Mouse (Mus musculus) heart, embryonic 12.5 days (tissue): Measurements from ENCODE around the gene Gm2431. TPM values are rescaled to one million over a fixed set of nuclear protein-coding genes. Genes with fewer than 3 reads are reported as not detected.
A peak's percentile ranks its signal among the peaks of the same experiment; 100 is the strongest.
"Not testable (repeated sequence)": the region's sequence is repeated elsewhere in the genome, so short reads cannot be mapped to it uniquely, and the experiment has no call there.

Experiments used
- ATAC-seq: fragments of 200-750 bp; cut with Nextera tagmentation; 2 replicates; pipeline ENCODE4 v1.8.0; 2017; ENCODE audit warnings: moderate TSS enrichment, moderate library complexity; ENCODE audit not compliant: insufficient number of reproducible peaks, low FRiP score
- H3K27ac ChIP-seq: fragments of 300-500 bp; sonication (generic); 2 replicates; pipeline ENCODE4 v1.5.1; 2016; ENCODE audit warnings: mild to moderate bottlenecking, moderate library complexity; ENCODE audit not compliant: poor library complexity, severe bottlenecking
- H3K27me3 ChIP-seq: fragments of 300-500 bp; sonication (generic); replicated peaks from 2 replicates; pipeline ENCODE4 v1.6.1; 2016; ENCODE audit warnings: mild to moderate bottlenecking, moderate library complexity
- H3K36me3 ChIP-seq: fragments of 300-500 bp; sonication (generic); 2 replicates; pipeline ENCODE4 v1.6.1; 2016; ENCODE audit warnings: mild to moderate bottlenecking, moderate library complexity
- H3K4me1 ChIP-seq: fragments of 300-500 bp; sonication (generic); replicated peaks from 2 replicates; pipeline ENCODE4 v1.6.1; 2016; ENCODE audit warnings: mild to moderate bottlenecking
- H3K4me2 ChIP-seq: fragments of 300-500 bp; sonication (generic); 2 replicates; pipeline ENCODE4 v1.6.1; 2016; ENCODE audit warnings: mild to moderate bottlenecking, moderate library complexity
- H3K4me3 ChIP-seq: fragments of 300-500 bp; sonication (generic); 2 replicates; pipeline ENCODE4 v1.5.1; 2016; ENCODE audit warnings: mild to moderate bottlenecking
- H3K9ac ChIP-seq: fragments of 300-500 bp; sonication (generic); 2 replicates; pipeline ENCODE4 v1.6.1; 2016; ENCODE audit warnings: mild to moderate bottlenecking, moderate library complexity
- H3K9me3 ChIP-seq: fragments of 300-500 bp; sonication (generic); replicated peaks from 2 replicates; pipeline ENCODE4 v1.6.1; 2016; ENCODE audit warnings: mild to moderate bottlenecking, moderate library complexity
- WGBS: fragments of 180-500 bp; shearing (Covaris S2); methylation state at CpG from one replicate; pipeline ENCODE4 v1.1.7; 2016; 5-methylcytosine and 5-hydroxymethylcytosine counted together
- polyA plus RNA-seq: library from polyadenylated mRNA; unstranded; fragments of >200 nt; fragmentation: Nextera tagmentation; extraction: Ambion mirVana; gene quantifications from 2 replicates; pipeline ENCODE4 v1.2.1, GENCODE M21; 2016

The Gm2431 gene
- polyA plus RNA-seq = not detected in 2 replicates

DNA sequence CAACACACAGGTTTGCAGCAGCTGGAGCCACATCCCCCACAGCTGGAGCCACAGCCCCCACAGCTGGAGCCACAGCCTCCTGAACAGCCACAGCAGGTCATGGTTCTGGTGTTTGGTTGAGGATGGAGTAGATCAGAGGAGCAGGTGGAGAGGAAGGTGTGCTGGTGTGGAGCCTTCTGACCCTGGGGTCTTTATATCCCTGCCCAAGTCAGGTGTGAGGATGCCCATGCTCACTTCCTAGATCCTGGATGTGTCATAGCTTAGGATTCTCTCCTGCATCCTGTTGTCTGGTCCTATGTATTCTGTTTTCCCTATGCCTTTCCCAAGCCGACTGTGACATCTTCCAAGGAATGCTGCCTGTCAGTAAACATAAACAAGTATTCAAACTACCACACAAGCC, at the start of gene Gm2431:
Gene Gm2431 (minus strand): TSS at position 101 of the 400 bp plus-strand sequence.
- not testable (repeated sequence) for H3K4me1 ChIP-seq, ATAC-seq, H3K4me3 ChIP-seq, H3K27me3 ChIP-seq, H3K27ac ChIP-seq, H3K4me2 ChIP-seq, H3K36me3 ChIP-seq, H3K9me3 ChIP-seq, H3K9ac ChIP-seq
- whole genome bisulfite sequencing = 58% methylated on average over 1 of the region's 1 CpGs

DNA sequence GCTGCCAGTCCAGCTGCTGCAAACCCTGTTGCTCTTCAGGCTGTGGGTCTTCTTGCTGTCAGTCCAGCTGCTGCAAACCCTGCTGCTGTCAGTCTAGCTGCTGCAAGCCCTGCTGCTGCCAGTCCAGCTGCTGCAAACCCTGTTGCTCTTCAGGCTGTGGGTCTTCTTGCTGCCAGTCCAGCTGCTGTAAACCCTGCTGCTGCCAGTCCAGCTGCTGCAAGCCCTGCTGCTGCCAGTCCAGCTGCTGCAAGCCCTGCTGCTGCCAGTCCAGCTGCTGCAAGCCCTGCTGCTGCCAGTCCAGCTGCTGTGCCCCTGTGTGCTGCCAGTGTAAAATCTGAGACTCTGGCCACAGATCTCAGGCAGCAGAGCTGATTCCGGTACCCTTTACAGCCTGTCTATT, 45.8 kb upstream of the Gm2431 start:
- not testable (repeated sequence) for H3K9ac ChIP-seq, H3K36me3 ChIP-seq, H3K4me1 ChIP-seq, H3K4me3 ChIP-seq, ATAC-seq, H3K27me3 ChIP-seq, H3K9me3 ChIP-seq, H3K27ac ChIP-seq, H3K4me2 ChIP-seq
- 75% methylated on average over 1 of the region's 1 CpGs for WGBS

DNA sequence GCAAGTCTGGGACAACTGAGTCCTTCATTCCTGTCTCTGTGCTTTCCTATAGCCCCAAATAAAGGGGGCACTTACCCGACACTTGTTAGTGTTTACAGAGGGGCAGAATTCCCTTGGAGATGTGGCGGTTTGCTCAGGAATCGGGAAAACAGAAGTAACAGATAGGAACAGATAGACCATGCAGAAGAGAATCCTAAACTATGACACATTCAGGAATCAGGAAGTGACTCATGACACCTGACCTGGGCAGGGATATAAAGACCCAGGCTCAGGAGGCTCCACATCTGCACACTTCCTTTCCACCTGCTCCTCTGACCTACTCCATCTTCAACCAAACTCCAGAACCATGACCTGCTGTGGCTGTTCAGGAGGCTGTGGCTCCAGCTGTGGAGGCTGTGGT, 45.1 kb upstream of the Gm2431 start, which contains the start of gene Krtap5-4:
Gene Krtap5-4 (plus strand): TSS at position 301 of the 400 bp plus-strand sequence.
- no peak for ATAC-seq

GRCm38 (mm10) chr7:142297018-142297417, 38.9 kb upstream of the Gm2431 start, which contains the start of gene Krtap5-1:
Gene Krtap5-1, minus strand, starts transcription at chr7:142297118.
- not testable (repeated sequence) for H3K27ac ChIP-seq, H3K27me3 ChIP-seq, H3K36me3 ChIP-seq, H3K9ac ChIP-seq, H3K4me2 ChIP-seq, ATAC-seq, H3K9me3 ChIP-seq, H3K4me3 ChIP-seq
- H3K4me1 ChIP-seq = peaks cover 29% of the 10 kb centered on the region

More for the DNA sequence above, 45.1 kb upstream of the Gm2431 start, which contains the start of gene Krtap5-4:
- Histone ChIP-seq H3K4me2 (no peak within 1 kb of the TSS), H3K4me1 (peaks cover 6% of the 10 kb centered on the region), H3K27ac (no peak within 1 kb of the TSS), H3K9ac (no peak within 1 kb of the TSS), H3K27me3 (no peaks in the 10 kb centered on the region), H3K36me3 (no peaks in the 10 kb centered on the region), H3K9me3 (no peaks in the 10 kb centered on the region), H3K4me3 (no peak within 1 kb of the TSS)
- 39% methylated on average over 3 of the region's 3 CpGs for WGBS

DNA sequence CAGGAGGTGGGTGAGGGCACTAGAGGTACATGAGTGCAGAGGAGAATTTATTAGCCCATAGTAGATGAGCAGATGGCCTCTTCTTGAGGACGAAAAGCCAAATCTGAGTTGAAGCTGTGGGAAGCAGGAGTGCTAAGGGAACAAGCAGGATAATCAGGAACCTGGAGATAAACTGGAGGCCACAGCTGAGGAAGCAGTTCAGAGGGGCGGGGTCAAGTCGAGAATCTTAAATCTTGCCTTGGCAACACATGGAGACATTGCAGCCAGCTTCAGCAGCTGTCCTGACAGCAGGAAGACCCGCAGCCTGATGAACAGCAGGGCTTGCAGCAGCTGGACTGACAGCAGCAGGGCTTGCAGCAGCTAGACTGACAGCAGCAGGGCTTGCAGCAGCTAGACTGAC, 38.0 kb upstream of the Gm2431 start:
- not testable (repeated sequence) for H3K27ac ChIP-seq, ATAC-seq, H3K9me3 ChIP-seq, H3K4me2 ChIP-seq, H3K27me3 ChIP-seq, H3K36me3 ChIP-seq, H3K9ac ChIP-seq, H3K4me3 ChIP-seq
- peaks cover 29% of the 10 kb centered on the region for H3K4me1 ChIP-seq
- WGBS = 14% methylated on average over 4 of the region's 4 CpGs

- peak overlapping the region; percentile 10; the same call in 1 of the 2 replicates for H3K9ac ChIP-seq
- H3K9me3 ChIP-seq = no peaks in the 10 kb centered on the region
- H3K4me1 ChIP-seq = peaks cover 29% of the 10 kb centered on the region
- H3K36me3 ChIP-seq = no peaks in the 10 kb centered on the region
- no peak for ATAC-seq
- no peak overlapping the region for H3K27ac ChIP-seq
- H3K4me3 ChIP-seq = no peak overlapping the region
- H3K4me2 ChIP-seq = no peak overlapping the region
- no peaks in the 10 kb centered on the region for H3K27me3 ChIP-seq
Measured at GRCm38 (mm10) chr7:142295418-142295817, 37.3 kb upstream of the Gm2431 start.

- H3K9ac ChIP-seq = not testable (repeated sequence)
Measured at GRCm38 (mm10) chr7:142293851-142294250, 35.7 kb upstream of the Gm2431 start.

DNA sequence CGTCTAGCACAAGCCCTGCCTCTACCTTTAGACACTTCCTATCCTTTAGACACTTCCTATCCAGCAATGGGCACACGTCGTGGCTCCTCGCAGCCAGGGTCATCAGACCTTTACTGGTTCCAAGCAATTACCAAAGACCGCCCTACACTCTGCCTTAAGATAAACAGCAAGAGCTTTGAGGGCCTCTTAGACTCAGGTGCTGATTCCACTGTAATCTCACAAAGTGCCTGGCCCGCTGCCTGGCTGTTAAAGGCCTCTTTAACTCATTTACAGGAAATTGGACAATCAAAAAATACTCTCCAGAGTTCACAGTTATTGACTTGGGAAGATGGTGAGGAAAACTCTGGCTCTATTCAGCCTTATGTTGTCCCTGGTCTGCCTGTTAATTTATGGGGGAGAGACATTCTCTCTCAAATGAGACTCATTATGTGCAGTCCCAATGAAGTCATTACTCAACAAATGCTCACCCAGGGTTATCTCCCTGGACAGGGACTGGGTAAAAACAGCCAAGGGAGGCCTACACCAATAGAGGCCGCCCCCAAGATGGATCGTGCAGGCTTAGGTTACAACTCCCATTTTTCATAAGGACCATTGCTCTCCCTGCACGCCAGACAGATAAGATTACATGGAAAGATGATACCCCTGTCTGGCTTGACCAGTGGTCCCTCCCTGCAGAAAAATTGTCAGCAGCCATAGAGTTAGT, 27.9 kb upstream of the Gm2431 start:
- not testable (repeated sequence) for H3K9ac ChIP-seq, ATAC-seq, H3K36me3 ChIP-seq, H3K27ac ChIP-seq, H3K27me3 ChIP-seq, H3K4me3 ChIP-seq, H3K4me2 ChIP-seq, H3K9me3 ChIP-seq
- peaks cover 25% of the 10 kb centered on the region for H3K4me1 ChIP-seq
- 44% methylated on average over 9 of the region's 9 CpGs for WGBS

More at GRCm38 (mm10) chr7:142293851-142294250, 35.7 kb upstream of the Gm2431 start:
- H3K27ac ChIP-seq, ATAC-seq, H3K4me3 ChIP-seq, H3K27me3 ChIP-seq, H3K4me2 ChIP-seq, H3K36me3 ChIP-seq, H3K9me3 ChIP-seq: not testable (repeated sequence)
- H3K4me1 ChIP-seq = peaks cover 25% of the 10 kb centered on the region
- 5% methylated on average over 2 of the region's 2 CpGs for whole genome bisulfite sequencing

DNA sequence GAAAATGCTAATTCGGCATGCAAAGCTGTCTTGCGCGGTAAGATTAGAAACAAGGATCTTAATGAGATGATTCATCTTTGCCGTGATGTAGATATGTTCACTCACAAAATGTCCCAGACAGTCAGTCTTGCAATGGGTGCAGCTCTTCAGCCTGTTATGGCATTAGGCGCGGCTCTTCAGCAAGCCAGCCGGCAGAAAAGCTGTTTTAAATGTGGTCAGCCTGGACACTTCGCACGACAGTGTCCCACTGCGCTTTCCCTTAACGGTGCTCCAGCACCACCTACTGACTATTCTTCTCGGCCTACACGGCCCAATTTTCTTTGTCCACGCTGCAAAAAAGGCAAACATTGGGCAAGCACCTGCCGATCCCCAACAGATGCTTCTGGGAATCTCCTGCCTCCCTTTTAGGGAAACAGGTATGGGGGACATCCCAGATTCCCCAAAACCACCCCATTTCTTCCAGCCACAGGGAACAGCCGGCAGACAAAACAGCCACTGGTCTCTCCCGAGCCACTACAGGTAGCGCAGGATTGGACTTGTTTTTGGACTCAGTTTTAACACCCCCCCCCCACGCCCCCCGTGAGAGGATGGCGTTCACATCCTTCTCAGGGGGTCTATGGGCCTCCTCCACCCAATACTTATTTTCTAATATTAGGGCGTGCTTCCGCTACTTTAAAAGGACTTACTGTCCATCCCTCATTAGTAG, 27.1 kb upstream of the Gm2431 start:
- H3K9ac ChIP-seq = peak overlapping the region; percentile 78; the same call in 1 of the 2 replicates
- WGBS = 24% methylated on average over 23 of the region's 23 CpGs
- peak overlapping the region; percentile 62 for H3K4me3 ChIP-seq

DNA sequence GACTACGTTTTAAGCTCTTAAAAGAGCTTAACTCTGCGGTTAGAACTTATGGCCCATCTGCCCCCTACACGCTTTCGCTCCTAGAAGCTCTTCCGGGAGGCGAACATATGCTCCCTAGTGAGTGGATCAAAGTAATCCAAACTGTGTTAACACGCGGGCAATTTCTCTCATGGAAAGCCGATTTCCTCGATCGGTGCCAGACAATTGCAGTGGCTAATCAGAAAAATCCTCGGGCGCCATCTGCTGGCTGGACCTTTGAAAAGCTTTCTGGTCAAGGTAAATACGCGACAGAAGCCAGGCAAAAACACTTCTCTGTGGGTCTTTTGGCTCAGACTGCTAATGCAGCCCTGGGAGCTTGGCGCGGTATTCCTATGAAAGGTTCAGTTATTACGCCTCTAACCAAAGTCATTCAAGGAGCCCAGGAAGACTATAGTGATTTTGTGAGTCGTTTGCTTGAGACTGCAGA, 26.5 kb upstream of the Gm2431 start:
- H3K4me2 ChIP-seq = peak overlapping the region; percentile 94
- H3K27ac ChIP-seq = peak overlapping the region; percentile 86
- peak; percentile 69 for ATAC-seq
- H3K27me3 ChIP-seq = 0 out of 2 replicates have a peak, but pooled peaks cover 3% of the 10 kb centered on the region
- WGBS = under 1% methylated on average over 19 of the region's 19 CpGs
- peaks cover 25% of the 10 kb centered on the region for H3K4me1 ChIP-seq
- H3K36me3 ChIP-seq = no peaks in the 10 kb centered on the region
- H3K9me3 ChIP-seq = no peaks in the 10 kb centered on the region
- H3K4me3 ChIP-seq = peak overlapping the region; percentile 62
- H3K9ac ChIP-seq = peak overlapping the region; percentile 78

More for the DNA sequence above, 27.1 kb upstream of the Gm2431 start:
- Histone ChIP-seq H3K27ac (no peak overlapping the region; the same call in 1 of the 2 replicates), H3K36me3 (no peaks in the 10 kb centered on the region), H3K9me3 (no peaks in the 10 kb centered on the region), H3K4me2 (peak overlapping the region; percentile 94), H3K4me1 (peaks cover 25% of the 10 kb centered on the region), H3K27me3 (0 out of 2 replicates have a peak, but pooled peaks cover 3% of the 10 kb centered on the region)
- peak; percentile 63 for ATAC-seq

DNA sequence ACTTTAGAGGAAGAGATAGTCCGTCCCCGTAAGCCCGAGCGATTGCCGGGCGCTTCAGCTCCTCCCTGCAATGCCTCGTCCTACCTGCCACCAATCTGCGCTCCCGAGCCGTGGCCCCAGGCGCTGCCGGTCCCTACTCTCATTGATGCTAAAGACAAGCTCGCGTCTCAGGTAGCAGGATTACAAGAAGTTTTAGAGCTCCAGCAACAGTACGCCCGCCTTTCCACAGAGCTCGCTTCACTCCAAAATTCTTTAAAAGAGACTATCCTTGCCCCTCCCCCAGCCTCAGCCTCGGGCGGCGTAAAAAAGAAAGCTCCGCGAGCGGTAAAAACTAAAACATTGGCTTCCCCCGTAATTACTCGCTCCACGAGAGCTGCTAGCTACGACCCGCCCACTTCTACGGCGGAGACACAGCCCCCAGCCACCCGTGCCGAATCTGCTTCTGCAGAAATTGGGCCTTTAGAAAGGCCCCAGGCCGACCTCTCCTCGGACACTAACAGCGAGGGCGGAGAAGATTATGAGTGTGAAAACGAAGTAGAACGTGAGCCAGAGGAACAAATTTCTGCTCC, 26.0 kb upstream of the Gm2431 start:
- H3K9me3 ChIP-seq = no peaks in the 10 kb centered on the region
- H3K27me3 ChIP-seq = 0 out of 2 replicates have a peak, but pooled peaks cover 3% of the 10 kb centered on the region
- H3K9ac ChIP-seq = peak overlapping the region; percentile 78
- peak overlapping the region; percentile 62 for H3K4me3 ChIP-seq
- no peaks in the 10 kb centered on the region for H3K36me3 ChIP-seq
- WGBS = under 1% methylated on average over 38 of the region's 38 CpGs
- peak overlapping the region; percentile 94 for H3K4me2 ChIP-seq
- H3K27ac ChIP-seq = peak overlapping the region; percentile 86
- ATAC-seq = peak; percentile 71
- H3K4me1 ChIP-seq = peaks cover 25% of the 10 kb centered on the region
